Mouse (Mus musculus): ENCODE measurements around the gene Jtb.

DNA sequence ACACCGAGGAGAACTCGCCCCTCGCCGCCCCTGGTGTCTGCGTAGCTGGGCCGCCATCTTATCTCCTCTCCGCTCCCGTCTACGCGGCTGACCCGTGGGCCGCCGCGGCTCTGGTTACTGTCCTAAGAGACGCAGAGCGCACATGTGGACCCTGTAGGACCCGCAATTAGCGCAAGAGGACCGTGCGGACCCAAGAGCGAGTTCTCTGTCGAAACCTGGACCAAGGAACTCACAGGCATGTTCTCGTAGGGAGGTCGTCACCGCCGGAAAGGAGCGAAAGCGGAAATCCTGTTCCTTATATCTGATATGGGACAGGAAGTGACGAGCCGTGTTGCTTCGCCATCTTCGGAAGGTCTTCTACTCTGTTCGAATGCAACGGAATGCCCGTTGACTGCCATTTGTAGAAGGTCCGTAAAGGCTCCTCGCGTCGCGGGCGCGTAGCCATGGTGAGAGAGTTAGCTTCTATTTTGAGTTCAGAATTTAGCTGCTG lies 18.0 kb upstream of the Jtb start, which contains the start of the genes Rps27 and Rab13:
- TF ChIP-seq EP300 (optimal IDR thresholded peaks at IDR 0.05) (no peak), CTCF (IDR thresholded peaks at IDR 0.05; ENCODE audit: low read depth) (no peak)

All from stomach, postnatal 0 days (tissue).